Mouse (Mus musculus): ENCODE measurements around the gene Gm9918. TPM values are rescaled to one million over a fixed set of nuclear protein-coding genes. Genes with fewer than 3 reads are reported as not detected.

Gene Gm9918
- 0.03 TPM in 2 replicates for polyA plus RNA-seq (2012; rRNA removed)

GRCm38 (mm10) chr15:102270274-102270960 lies at the start of gene Gm9918:
TSS of gene Gm9918 (plus strand) at chr15:102270563.

GRCm38 (mm10) chr15:102231748-102232147 lies 38.6 kb upstream of the Gm9918 start, which contains the start of gene Itgb7:
TSS of gene Itgb7 (minus strand) at chr15:102231944.

GRCm38 (mm10) chr15:102257202-102258075 lies 12.9 kb upstream of the Gm9918 start, which contains the start of gene Rarg:
TSS of gene Rarg (minus strand) at chr15:102257517.

GRCm38 (mm10) chr15:102279092-102279782 lies 8.9 kb downstream of the Gm9918 start, which contains the start of gene Mfsd5:
TSS of gene Mfsd5 (plus strand) at chr15:102279454.

GRCm38 (mm10) chr15:102295633-102296367 lies 25.4 kb downstream of the Gm9918 start, which contains the start of gene Espl1:
TSS of gene Espl1 (plus strand) at chr15:102296266.

Other genes with a start within 250 kb of the Gm9918 start
- gene Krt18, start 242.4 kb upstream of the Gm9918 start, polyA plus RNA-seq (2012; rRNA removed), result 28.2 and 34.2 TPM in 2 replicates
- gene Eif4b, start 196.8 kb upstream of the Gm9918 start, polyA plus RNA-seq (2012; rRNA removed), result 72.9 and 76.9 TPM in 2 replicates
- gene Tns2, start 170.2 kb upstream of the Gm9918 start, polyA plus RNA-seq (2012; rRNA removed), result 4.7 and 5.4 TPM in 2 replicates
- 12.4 TPM in 2 replicates for gene Spryd3, start 134.3 kb upstream of the Gm9918 start, polyA plus RNA-seq (2012; rRNA removed)
- gene Igfbp6, start 126.2 kb upstream of the Gm9918 start, polyA plus RNA-seq (2012; rRNA removed), result 0.50 and 0.66 TPM in 2 replicates
- gene Soat2, start 120.0 kb upstream of the Gm9918 start, polyA plus RNA-seq (2012; rRNA removed), result 30.7 and 35.5 TPM in 2 replicates
- 15.1 and 17.1 TPM in 2 replicates for gene Zfp740, start 67.3 kb upstream of the Gm9918 start, polyA plus RNA-seq (2012; rRNA removed)
- 15.4 and 20.0 TPM in 2 replicates for gene Csad, start 65.8 kb upstream of the Gm9918 start, polyA plus RNA-seq (2012; rRNA removed)
- gene Itgb7, start 38.6 kb upstream of the Gm9918 start, polyA plus RNA-seq (2012; rRNA removed), result 2.2 and 2.3 TPM in 2 replicates
- gene Rarg, start 13.0 kb upstream of the Gm9918 start, polyA plus RNA-seq (2012; rRNA removed), result 2.0 and 2.1 TPM in 2 replicates
- 11.1 and 12.9 TPM in 2 replicates for gene Mfsd5, start 8.9 kb downstream of the Gm9918 start, polyA plus RNA-seq (2012; rRNA removed)
- 14.5 and 18.7 TPM in 2 replicates for gene Espl1, start 25.7 kb downstream of the Gm9918 start, polyA plus RNA-seq (2012; rRNA removed)
- 84.4 and 85.9 TPM in 2 replicates for gene Pfdn5, start 55.6 kb downstream of the Gm9918 start, polyA plus RNA-seq (2012; rRNA removed)
- 27.0 and 31.6 TPM in 2 replicates for gene Myg1, start 61.1 kb downstream of the Gm9918 start, polyA plus RNA-seq (2012; rRNA removed)
- 31.9 and 34.2 TPM in 2 replicates for gene Aaas, start 80.2 kb downstream of the Gm9918 start, polyA plus RNA-seq (2012; rRNA removed)
- gene Sp7, start 96.6 kb downstream of the Gm9918 start, polyA plus RNA-seq (2012; rRNA removed), result 0.03 and 0.05 TPM in 2 replicates
- 10.2 and 11.4 TPM in 2 replicates for gene Sp1, start 135.6 kb downstream of the Gm9918 start, polyA plus RNA-seq (2012; rRNA removed)
- gene Amhr2, start 174.8 kb downstream of the Gm9918 start, polyA plus RNA-seq (2012; rRNA removed), result 0.08 and 0.09 TPM in 2 replicates
- gene Prr13, start 188.5 kb downstream of the Gm9918 start, polyA plus RNA-seq (2012; rRNA removed), result 72.5 and 88.4 TPM in 2 replicates
- 197 and 256 TPM in 2 replicates for gene Pcbp2, start 200.0 kb downstream of the Gm9918 start, polyA plus RNA-seq (2012; rRNA removed)
- not detected in 2 replicates for gene Gm10337, start 233.2 kb downstream of the Gm9918 start, polyA plus RNA-seq (2012; rRNA removed)
- 0.95 and 1.3 TPM in 2 replicates for gene Map3k12, start 246.5 kb downstream of the Gm9918 start, polyA plus RNA-seq (2012; rRNA removed)
- gene Tarbp2, start 247.6 kb downstream of the Gm9918 start, polyA plus RNA-seq (2012; rRNA removed), result 36.1 and 41.9 TPM in 2 replicates